Mouse (Mus musculus): ENCODE data around the gene Rab11fip3.

DNA sequence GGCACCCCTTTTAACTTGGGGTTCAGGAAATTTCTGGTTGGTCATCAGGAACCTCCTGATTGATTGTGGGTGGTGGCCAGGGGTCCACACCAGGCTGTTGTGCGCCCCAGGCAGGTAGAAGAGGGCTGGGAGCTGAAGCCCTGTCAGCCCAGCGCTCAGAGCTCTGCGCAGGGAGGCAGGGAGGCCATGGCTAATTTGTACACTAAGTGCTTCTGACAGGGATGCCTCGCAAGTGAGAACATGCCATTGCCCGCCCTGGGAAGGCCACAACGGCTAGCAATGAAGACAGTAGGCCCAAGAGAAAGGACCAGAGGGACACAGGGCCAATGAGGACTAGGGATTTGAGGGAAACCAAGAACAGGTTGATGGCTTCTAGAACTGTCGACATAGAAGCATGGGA lies 112.7 kb downstream of the Rab11fip3 start:
- no peak for TF ChIP-seq CTCF (IDR thresholded peaks at IDR 0.05; ENCODE audit: control insufficient read depth, insufficient read depth, insufficient read length)
- TF ChIP-seq MAX (IDR thresholded peaks at IDR 0.05), result no peak
- TF ChIP-seq FOSL1 (IDR thresholded peaks at IDR 0.05; ENCODE audit: insufficient read depth, low read length, poor library complexity, severe bottlenecking), result no peak
- no peak for TF ChIP-seq MYOG (IDR thresholded peaks at IDR 0.05; ENCODE audit: control insufficient read depth, extremely low read depth, insufficient read length)
- no peak for TF ChIP-seq CEBPB (IDR thresholded peaks at IDR 0.05; ENCODE audit: low read depth)
